Mouse (Mus musculus) hindbrain, postnatal 0 days (tissue): ENCODE measurements around the gene Uspl1. TPM values are rescaled to one million over a fixed set of nuclear protein-coding genes. Genes with fewer than 3 reads are reported as not detected.
"Not testable (repeated sequence)": the region's sequence is repeated elsewhere in the genome, so short reads cannot be mapped to it uniquely, and the experiment has no call there.

Experiments used
- ATAC-seq: fragments of 200-750 bp; cut with Nextera tagmentation; 2 replicates; pipeline ENCODE4 v1.8.0; 2017; ENCODE audit warnings: mild to moderate bottlenecking, moderate TSS enrichment, moderate library complexity
- DNase-seq: peaks from one replicate; pipeline ENCODE4 v3.0.0-alpha.2; 2015; ENCODE audit warnings: low spot score
- H3K27ac ChIP-seq: fragments of 300-500 bp; sonication (generic); 2 replicates; pipeline ENCODE4 v1.5.1; 2014; ENCODE audit warnings: mild to moderate bottlenecking
- H3K27me3 ChIP-seq: fragments of 300-500 bp; sonication (generic); 2 replicates; pipeline ENCODE4 v1.6.1; 2014; ENCODE audit warnings: low read length, mixed read lengths; ENCODE audit not compliant: insufficient read depth
- H3K36me3 ChIP-seq: fragments of 300-500 bp; sonication (generic); 2 replicates; pipeline ENCODE4 v1.6.1; 2014; ENCODE audit warnings: low read length, mixed read lengths; ENCODE audit not compliant: insufficient read depth
- H3K4me1 ChIP-seq: fragments of 300-500 bp; sonication (generic); 2 replicates; pipeline ENCODE4 v1.6.1; 2014; ENCODE audit warnings: antibody characterized with exemption, low read length, mixed read lengths; ENCODE audit not compliant: insufficient read depth
- H3K4me2 ChIP-seq: fragments of 300-500 bp; sonication (generic); 2 replicates; pipeline ENCODE4 v1.6.1; 2014; ENCODE audit warnings: low read depth, mild to moderate bottlenecking, low read length, moderate library complexity, mixed read lengths
- H3K4me3 ChIP-seq: fragments of 300-500 bp; sonication (generic); 2 replicates; pipeline ENCODE4 v1.5.1; 2014; ENCODE audit warnings: low read length
- H3K9ac ChIP-seq: fragments of 300-500 bp; sonication (generic); replicated peaks from 2 replicates; pipeline ENCODE4 v1.6.1; 2014; ENCODE audit warnings: mild to moderate bottlenecking, low read length, moderate library complexity, mixed read lengths
- H3K9me3 ChIP-seq: fragments of 300-500 bp; sonication (generic); 2 replicates; pipeline ENCODE4 v1.6.1; 2016; ENCODE audit warnings: low read length, mixed read lengths
- CTCF ChIP-seq: IDR thresholded peaks from 2 replicates; pipeline ENCODE4 v1.5.1; 2016; ENCODE audit warnings: antibody characterized with exemption, control low read depth, low read depth
- WGBS: fragments of 180-500 bp; shearing (Covaris S2); extraction: QIAGEN DNeasy Blood & Tissue Kit; methylation state at CpG from one replicate; pipeline ENCODE4 v1.1.7; 2014; 5-methylcytosine and 5-hydroxymethylcytosine counted together
- polyA plus RNA-seq: library from polyadenylated mRNA; unstranded; fragments of >200 nt; fragmentation: Nextera tagmentation; extraction: Ambion mirVana; gene quantifications from 2 replicates; pipeline ENCODE4 v1.2.1, GENCODE M21; 2015
- total RNA-seq: library from RNA; depleted of rRNA; stranded (reverse); fragments of >200 nt; gene quantifications from 2 replicates; pipeline ENCODE4 v1.2.3, GENCODE M21; 2014; rRNA removed

Uspl1 gene
- total RNA-seq (37.2 and 43.4 TPM in 2 replicates), polyA plus RNA-seq (42.8 and 44.7 TPM in 2 replicates)

DNA sequence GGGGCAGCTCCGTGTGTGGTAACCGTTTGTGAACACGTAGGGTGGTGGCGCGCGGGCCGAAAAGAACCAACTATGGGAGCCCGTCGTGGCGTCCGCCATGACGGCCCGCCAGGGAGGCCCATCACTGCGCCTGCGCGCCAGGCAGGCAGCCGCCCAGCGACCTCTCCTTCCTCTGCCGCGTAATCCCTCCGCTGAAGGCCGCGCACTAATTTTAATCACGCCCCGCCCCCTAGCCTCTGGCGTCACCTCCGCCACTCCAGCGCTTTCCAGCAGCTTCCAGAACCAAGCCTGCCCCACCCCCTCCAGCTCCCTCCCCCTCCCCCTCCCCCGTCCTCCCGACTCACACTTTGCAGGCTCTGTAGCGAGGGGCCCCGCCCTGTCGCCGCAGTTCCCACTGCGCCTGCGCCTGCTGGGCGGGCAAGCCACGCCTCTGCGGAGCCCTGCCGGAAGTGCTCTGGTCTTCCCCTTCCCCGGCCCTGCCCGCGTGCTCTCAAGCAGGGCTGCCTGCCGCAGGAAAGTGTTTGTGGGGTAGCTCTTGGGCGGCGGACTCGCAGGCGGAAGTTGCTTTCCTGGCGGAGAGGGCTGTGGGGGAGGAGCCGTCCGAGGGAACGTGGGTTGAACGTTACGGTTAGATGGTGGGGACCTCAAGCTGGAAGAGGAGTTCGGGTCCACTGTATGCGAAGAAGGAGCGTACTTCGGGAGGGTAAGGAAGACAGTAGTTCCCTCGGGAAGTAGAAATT is at the start of gene Uspl1, which contains the start of gene Hmgb1:
Uspl1 (plus strand) TSS at position 247 of the 740 bp plus-strand sequence.
Hmgb1 (minus strand) TSS at position 386 of the 740 bp plus-strand sequence.
- peak; percentile 99 for DNase-seq
- under 1% methylated on average over 54 of the region's 59 CpGs for WGBS
- peak within 1 kb of the TSS; percentile 58 for H3K4me3 ChIP-seq
- no peak for TF ChIP-seq CTCF
- H3K9me3 ChIP-seq: no peaks in the 10 kb centered on the region
- peak; percentile 98 for ATAC-seq
- no peaks in the 10 kb centered on the region for H3K27me3 ChIP-seq
- peaks cover 15% of the 10 kb centered on the region for H3K4me1 ChIP-seq
- H3K27ac ChIP-seq: peak within 1 kb of the TSS; percentile 84
- peak within 1 kb of the TSS; percentile 82 for H3K9ac ChIP-seq
- peak within 1 kb of the TSS; percentile 80 for H3K4me2 ChIP-seq
- H3K36me3 ChIP-seq: peaks cover 2% of the 10 kb centered on the region; the same call in 1 of the 2 replicates

GRCm38 (mm10) chr5:149134751-149135454 is 49.2 kb upstream of the Uspl1 start:
- DNase-seq (no peak), ATAC-seq (no peak)
- no peak for TF ChIP-seq CTCF
- no peaks in the 10 kb centered on the region for H3K9me3 ChIP-seq
- no peak overlapping the region for H3K4me3 ChIP-seq
- H3K4me2 ChIP-seq: no peak overlapping the region
- no peak overlapping the region for H3K9ac ChIP-seq
- no peak overlapping the region for H3K27ac ChIP-seq
- H3K36me3 ChIP-seq: no peaks in the 10 kb centered on the region
- no peaks in the 10 kb centered on the region for H3K4me1 ChIP-seq
- no peaks in the 10 kb centered on the region for H3K27me3 ChIP-seq
- 67% methylated on average over 10 of the region's 10 CpGs for WGBS

DNA sequence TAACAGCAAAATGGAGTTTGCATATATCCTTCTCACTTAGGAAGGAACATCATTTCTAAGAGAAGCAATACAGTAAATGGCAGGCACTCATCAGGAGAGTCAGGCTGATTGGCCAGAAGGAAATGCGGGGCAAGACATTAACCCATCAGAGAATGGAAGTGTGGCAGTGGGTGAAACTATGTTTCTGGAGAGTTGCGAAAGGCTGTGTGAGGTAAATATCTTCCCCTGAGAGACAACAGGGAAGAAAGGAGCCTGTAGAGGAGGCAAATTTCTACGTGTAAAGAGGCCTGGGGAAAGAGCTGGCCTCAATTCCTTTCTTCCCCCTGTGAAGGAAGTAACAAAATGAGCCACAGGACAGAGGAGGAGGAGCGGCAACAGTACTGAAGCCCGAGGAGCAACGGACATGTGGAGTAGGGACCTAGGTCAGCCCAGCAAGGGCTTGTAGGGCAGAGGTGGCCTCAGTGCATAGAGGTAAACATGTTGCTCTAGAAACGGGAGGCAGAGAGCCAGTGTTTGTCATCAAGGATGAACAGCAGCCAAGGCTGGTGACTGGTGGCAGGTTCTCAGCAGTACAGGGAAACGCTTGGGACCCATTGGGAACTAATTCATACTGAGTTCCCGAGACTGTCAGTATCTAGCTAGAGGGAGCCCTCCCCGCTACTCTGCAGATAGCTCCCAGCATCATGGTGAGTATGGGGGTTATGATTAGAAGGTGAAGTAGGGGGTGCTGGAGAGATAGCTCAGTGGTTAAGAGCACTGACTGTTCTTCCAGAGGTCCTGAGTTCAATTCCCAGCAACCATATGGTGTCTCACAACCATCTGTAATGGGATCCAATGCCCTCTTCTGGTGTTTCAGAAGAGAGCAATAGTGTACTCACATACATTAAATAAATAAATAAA is 48.4 kb upstream of the Uspl1 start:
- WGBS: 70% methylated on average over 10 of the region's 10 CpGs
- Histone ChIP-seq H3K4me1 (no peaks in the 10 kb centered on the region), H3K27ac (no peak overlapping the region), H3K27me3 (no peaks in the 10 kb centered on the region), H3K9me3 (no peaks in the 10 kb centered on the region), H3K36me3 (no peaks in the 10 kb centered on the region), H3K4me2 (no peak overlapping the region), H3K4me3 (no peak overlapping the region), H3K9ac (no peak overlapping the region)
- DNase-seq (no peak), ATAC-seq (no peak)
- TF ChIP-seq CTCF: no peak

DNA sequence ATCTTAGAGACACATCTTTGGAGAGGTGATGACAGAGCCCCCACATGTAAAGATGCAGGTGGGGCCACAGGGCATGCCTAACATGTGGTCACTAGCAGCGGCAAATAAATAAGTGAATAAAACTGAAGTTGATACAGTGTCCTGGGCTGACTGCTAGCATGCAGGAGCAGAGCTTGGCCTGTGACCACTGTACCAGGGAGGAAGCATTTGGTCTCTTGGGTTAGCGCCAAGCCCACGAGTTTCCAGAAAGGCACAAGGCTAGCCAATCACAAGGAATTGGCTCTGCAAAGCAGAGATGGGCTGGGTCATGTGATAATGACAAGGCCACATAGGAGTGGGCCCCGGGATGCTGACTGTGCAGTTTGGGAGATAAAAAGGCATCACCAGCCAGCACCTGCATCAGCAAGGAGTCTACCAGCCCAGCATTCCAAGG is 47.2 kb upstream of the Uspl1 start:
- Histone ChIP-seq H3K27ac (no peak overlapping the region), H3K9ac (no peak overlapping the region), H3K4me2 (no peak overlapping the region), H3K4me1 (no peaks in the 10 kb centered on the region), H3K4me3 (no peak overlapping the region), H3K27me3 (no peaks in the 10 kb centered on the region), H3K36me3 (no peaks in the 10 kb centered on the region), H3K9me3 (no peaks in the 10 kb centered on the region)
- DNase-seq (peak; percentile 45), ATAC-seq (0 out of 2 replicates have a peak, but pooled peaks have one; percentile 45)
- no peak for TF ChIP-seq CTCF
- 62% methylated on average over 4 of the region's 4 CpGs for WGBS

DNA sequence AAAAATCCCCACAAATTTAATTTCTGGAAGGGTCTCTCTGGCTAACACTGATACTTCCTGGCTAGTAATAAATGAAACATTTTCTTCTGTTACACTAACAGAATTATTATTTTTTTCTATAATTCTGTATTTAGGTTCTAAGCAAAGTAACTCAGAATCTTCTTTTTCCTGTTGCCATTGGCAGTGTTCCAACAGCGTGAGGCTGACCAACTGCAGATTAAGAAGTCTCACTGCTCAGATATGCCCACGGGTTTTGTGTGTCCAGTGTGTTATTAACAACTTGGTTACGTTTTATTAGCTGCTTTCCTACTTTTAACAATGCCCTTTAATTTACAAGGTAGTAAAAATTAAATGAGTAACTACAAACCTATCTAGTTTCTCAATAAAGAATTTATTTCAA is 46.7 kb upstream of the Uspl1 start:
- H3K4me1 ChIP-seq: no peaks in the 10 kb centered on the region
- H3K4me2 ChIP-seq: no peak overlapping the region
- H3K27ac ChIP-seq: no peak overlapping the region
- H3K9me3 ChIP-seq: no peaks in the 10 kb centered on the region
- H3K27me3 ChIP-seq: no peaks in the 10 kb centered on the region
- no peak for DNase-seq
- H3K9ac ChIP-seq: no peak overlapping the region
- H3K36me3 ChIP-seq: no peaks in the 10 kb centered on the region
- WGBS: 56% methylated on average over 3 of the region's 3 CpGs
- no peak overlapping the region for H3K4me3 ChIP-seq
- TF ChIP-seq CTCF: no peak
- ATAC-seq: no peak

DNA sequence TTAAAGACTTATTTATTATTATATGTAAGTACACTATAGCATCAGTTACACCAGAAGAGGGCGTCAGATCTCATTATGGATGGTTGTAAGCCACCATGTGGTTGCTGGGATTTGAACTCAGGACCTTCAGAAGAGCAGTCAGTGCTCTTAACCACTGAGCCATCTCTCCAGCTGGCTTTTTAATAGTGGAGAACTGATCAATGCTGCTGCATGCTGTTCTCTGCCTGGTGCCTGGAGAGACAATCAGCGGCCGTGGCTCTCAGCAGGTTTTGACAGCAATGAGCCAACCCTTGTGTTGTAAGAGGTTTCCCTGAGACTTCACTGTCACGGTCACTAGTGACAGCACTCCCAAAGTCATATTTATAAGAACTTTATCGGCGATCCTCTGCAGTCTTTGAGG is 46.1 kb upstream of the Uspl1 start:
- not testable (repeated sequence) for H3K27me3 ChIP-seq, H3K9ac ChIP-seq, H3K9me3 ChIP-seq, H3K36me3 ChIP-seq, H3K4me2 ChIP-seq, ATAC-seq, H3K27ac ChIP-seq, DNase-seq, H3K4me1 ChIP-seq, H3K4me3 ChIP-seq
- 88% methylated on average over 6 of the region's 6 CpGs for WGBS
